Mouse (Mus musculus): Measurements from ENCODE around the gene Recql. TPM values are rescaled to one million over a fixed set of nuclear protein-coding genes. Genes with fewer than 3 reads are reported as not detected.

Recql gene
- total RNA-seq (2021): 1 to 10 TPM; 6.8 to 9.0 TPM

DNA sequence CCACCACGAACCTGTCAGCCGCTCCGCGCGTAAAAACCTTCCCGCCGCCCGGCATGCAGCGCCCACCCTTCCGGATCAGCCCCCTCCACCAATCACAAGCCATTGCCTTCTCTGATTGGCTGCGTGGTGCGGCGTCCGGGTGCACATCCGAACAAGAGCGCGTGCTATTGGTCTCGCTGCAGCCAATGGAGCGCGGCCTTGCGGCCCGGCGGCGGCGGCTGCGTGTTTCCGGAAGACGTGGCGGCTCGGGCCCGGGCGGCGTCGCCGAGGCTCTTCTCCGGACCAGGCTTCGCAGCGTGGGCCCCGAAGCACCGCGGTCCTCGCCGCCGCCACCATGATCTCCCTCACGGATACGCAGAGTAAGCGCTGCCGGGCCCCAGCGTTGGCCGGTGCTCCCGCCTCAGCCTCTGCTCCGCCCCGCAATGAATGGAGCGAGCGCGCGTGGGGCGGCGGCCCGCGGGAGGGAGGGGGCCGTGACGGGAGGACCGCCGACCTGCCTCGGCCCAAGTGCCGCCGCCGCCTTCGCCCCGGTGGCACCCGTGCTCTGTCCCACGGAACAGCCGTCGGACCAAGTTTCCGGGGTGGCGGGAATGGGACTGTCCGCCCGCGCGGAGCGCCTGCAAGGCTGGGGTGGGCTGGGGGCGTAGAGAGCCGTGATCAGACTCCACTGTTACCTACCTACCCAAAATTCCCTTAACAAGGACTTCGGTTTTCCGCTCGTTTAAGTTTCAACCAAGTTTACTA lies at the start of gene Recql, which contains the start of gene Golt1b:
Recql (minus strand) TSS at position 77 of the 744 bp plus-strand sequence.
Golt1b (plus strand) TSS at position 211 of the 744 bp plus-strand sequence.
- intact Hi-C loops (cut with DNase I): loop anchor here (5.0 kb wide), 2 partner anchors 130 to 370 kb away; partner anchors contain the start of gene Cmas
- peak; percentile 98 for DNase-seq (ENCODE audit: low spot score)

DNA sequence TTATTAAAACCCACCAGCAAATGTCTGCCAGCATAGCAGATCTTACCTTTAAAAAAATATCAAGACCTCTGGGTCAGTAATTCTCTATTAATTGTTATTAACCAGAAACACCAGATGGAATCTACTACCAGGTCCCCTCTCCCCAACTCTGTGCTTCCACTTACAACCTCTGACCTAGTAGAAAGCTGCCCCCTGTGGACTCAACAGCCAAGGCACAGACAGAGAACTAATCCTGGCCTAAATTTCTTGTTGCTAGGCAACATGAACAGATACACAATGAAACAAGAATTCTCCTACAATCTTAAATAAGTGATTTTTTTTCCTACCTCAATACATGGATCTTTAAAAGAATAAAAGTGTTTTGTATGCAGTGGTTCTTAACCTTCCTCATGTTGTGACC lies 42.2 kb upstream of the Recql start:
- DNase-seq (ENCODE audit: low spot score): no peak
- intact Hi-C loops (cut with DNase I): no loop called here

DNA sequence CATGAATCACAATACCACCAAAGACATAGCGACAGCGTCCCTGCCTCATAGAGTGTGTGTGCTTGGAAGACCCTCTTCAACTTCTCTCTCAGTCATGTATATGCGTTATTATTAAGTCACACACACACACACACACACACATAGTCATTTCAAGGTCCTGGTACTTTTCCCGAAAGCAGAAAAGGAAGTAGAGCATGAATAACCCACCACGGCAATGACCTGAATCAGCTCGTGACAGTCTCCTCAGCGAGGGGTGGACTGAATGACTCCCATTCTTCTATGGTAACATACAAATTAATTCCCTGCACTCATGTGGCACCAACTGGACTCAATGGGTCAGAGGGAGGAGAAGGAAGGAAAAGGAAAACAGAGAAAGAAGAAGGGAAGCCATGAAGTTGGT lies 38.1 kb upstream of the Recql start:
- intact Hi-C loops (cut with DNase I): no loop called here
- no peak for DNase-seq (ENCODE audit: low spot score)

DNA sequence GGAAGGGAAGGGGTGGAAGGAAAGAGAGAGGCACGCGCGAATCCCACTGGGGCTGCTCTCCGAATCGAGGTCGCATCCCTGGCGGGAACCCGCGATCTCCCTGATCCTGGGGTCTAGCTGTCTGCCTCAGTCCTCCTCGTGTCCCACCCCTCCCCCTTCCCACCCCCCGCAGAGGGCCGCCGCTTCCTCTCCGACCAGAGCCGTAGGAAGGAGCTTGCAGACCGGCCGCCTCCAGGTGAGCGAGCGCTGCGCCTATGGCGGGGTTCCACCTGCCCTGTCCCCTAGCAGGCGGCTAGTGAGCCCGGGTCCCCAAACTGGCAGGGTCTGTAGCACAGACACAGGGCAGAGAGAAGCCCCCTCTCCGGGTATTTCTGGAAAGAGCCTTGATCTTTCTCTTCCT lies 27.7 kb upstream of the Recql start:
- intact Hi-C loops (cut with DNase I): no loop called here
- no peak for DNase-seq (ENCODE audit: low spot score)

DNA sequence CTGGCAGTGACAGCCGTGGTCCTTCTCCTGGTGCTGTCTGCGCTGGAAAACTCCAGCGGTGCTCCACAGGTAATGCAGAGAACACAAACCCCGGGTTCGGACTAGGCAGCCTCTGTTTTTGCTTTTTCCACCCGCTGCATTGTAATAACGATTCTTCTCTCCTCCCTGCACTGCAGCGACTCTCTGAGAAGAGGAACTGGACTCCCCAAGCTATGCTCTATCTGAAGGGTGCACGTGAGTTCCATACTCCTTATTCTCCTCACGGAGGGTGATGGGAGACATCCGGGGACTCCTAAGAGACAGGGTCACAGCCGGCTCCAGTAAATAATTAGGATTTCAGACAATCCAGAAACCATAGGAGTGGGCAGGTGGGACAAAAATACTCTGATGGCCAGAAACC lies 27.0 kb upstream of the Recql start:
- intact Hi-C loops (cut with DNase I): no loop called here
- no peak for DNase-seq (ENCODE audit: low spot score)

DNA sequence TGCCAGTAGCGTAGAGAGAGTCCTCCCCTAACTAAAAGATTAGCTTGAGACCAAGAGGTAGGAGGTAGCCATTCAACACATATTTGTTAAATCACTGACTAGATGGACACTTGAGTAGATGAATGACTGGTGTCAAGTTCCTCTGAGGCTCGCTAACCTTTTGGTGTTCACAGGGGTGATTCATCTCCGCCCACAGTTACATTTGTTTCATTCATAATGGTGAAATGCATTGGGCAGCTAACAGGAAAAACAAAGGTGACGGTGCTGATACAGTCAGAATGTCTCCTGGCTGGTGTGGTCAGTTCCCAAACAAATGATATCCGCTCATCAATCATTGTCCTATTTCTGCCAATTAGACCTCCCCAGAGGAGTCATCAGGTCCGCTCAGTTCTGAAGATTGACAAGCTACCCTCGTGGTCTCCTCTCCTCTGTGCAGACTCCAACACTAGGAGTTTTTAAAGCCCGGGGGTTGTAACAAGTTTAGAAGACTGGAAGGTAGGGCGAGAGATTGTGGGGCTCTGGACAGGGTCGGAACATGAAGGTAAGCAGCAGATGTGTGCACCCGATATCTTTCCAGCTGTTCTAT lies 26.1 kb upstream of the Recql start, which contains the start of gene Spx:
Spx (plus strand) TSS at position 536 of the 586 bp plus-strand sequence.
- no peak for DNase-seq (ENCODE audit: low spot score)
- intact Hi-C loops (cut with DNase I): no loop called here

DNA sequence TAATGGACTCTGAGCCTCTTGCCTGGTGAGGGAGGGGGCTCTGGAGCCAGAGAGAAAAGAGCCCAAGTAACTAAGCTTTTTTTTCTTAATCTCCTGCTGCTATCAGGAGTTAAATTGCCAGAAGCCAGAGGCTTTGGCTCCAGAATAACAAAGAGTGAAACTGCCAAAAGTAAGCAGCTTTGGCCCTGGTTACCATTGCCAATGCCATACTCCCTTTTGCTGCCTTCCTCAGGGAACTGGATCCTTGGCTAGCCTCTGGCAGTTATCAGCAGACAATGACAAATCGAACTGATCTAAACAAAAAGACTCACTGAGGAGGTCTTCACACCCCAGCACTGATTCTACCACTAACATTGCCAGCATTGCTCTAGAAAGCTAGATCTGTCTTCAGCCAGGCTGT lies 24.3 kb upstream of the Recql start:
- no peak for DNase-seq (ENCODE audit: low spot score)
- intact Hi-C loops (cut with DNase I): no loop called here

DNA sequence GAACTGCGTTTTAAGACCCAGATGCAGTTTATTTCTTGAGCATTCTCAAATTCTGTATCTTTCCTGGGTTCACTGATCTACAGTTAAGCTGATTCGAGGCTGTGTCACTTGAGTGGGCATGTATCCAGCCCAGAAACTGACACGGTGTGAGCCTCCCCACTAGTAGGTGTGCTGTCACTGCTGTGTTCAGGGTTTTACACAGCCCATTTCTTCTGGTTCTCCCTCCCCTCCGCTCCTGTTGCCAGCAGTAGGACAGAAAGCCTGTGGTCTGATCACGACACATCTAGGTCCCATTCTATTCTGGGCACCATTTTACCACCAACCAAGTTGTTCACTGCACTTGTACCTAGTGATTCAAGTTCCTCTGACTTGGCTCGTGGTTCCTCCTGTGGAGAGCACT lies 8.9 kb upstream of the Recql start:
- intact Hi-C loops (cut with DNase I): no loop called here

DNA sequence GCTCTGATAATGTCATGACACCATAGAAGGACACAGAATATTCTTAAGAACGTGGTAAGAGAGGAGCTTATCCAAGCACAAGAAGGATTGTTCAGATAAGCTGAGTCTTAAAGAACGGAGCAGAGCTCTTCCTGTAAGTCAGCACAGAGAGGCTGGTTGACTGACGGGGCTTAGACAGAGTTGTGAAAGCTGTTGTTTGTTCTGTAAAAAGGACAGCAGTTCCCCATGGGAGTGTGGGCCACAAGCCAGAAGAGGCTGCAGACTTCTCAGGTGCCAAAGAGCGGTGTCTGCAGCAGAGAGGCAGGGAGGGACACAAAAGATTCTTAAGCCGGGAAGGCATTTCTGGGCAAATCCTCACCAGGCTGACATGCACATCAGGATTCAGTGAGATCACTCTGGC lies 7.8 kb upstream of the Recql start:
- DNase-seq (ENCODE audit: low spot score): no peak

More for the DNA sequence above, 8.9 kb upstream of the Recql start:
- DNase-seq (ENCODE audit: low spot score): no peak

DNA sequence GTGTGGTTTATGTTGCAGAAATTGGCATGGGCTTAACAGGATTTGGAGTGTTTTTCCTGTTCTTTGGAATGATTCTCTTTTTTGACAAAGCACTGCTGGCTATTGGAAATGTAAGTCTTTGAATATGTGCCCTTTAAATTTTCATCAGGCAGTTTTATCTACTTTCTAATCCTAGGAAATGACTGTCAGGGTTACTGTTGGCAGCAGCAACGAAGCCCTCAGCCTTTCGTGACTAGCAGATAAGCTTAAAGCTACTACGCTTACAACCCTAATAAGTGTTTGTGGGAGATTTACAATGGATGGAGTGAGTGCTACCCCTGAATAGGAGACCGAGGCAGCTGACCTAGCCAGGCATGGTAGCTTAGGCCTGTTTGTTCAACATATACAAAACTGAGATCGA lies 5.4 kb upstream of the Recql start:
- DNase-seq (ENCODE audit: low spot score): no peak
- intact Hi-C loops (cut with DNase I): no loop called here

More for the DNA sequence above, 7.8 kb upstream of the Recql start:
- intact Hi-C loops (cut with DNase I): no loop called here

DNA sequence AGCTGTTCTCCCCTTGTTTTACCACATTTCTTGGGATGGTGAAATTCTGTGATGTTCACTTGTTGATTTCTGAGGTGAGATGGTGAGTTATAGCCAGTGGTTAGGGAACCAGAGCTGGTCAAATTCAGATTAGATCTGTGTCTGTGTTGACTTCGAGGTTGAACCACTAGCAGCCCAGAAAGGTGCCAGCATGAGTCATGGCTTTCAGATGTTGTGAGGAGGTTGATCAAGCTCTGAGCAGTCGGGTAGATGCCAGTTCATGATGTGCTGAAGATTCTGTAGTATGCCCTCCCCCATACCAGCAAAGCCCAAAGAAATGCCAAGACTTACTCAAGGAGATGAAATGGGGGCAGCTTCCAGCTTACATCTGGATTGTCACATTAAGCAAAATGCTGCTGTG lies 2.2 kb upstream of the Recql start:
- intact Hi-C loops (cut with DNase I): loop anchor here (5.0 kb wide), 2 partner anchors 128 to 368 kb away; partner anchors contain the start of gene Cmas
- DNase-seq (ENCODE audit: low spot score): no peak

DNA sequence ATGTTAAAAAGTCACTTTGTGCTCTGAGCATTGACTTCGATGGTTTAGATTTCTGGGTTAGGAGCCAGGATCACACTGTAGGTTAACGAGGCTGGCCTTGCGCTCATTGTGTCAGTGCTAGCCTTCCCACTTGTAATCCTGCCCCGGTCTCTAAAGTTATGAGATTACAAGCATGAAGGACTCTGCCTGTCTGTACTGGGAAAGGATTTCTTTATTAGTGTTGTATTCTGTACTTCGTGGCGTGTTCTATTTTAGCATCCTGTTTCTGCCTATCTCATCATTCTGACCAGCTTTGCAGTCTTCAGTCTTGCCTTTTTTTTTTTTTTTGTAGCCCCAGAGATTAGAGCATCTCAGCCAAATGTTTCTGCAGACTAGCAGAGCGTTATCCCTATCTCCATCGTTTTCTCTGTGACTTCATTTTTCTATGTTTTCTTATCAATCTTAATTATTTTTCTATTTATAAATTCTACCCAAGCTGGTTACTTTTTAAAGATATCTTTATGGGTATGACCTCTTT lies 926 bp upstream of the Recql start:
- DNase-seq (ENCODE audit: low spot score): no peak

DNA sequence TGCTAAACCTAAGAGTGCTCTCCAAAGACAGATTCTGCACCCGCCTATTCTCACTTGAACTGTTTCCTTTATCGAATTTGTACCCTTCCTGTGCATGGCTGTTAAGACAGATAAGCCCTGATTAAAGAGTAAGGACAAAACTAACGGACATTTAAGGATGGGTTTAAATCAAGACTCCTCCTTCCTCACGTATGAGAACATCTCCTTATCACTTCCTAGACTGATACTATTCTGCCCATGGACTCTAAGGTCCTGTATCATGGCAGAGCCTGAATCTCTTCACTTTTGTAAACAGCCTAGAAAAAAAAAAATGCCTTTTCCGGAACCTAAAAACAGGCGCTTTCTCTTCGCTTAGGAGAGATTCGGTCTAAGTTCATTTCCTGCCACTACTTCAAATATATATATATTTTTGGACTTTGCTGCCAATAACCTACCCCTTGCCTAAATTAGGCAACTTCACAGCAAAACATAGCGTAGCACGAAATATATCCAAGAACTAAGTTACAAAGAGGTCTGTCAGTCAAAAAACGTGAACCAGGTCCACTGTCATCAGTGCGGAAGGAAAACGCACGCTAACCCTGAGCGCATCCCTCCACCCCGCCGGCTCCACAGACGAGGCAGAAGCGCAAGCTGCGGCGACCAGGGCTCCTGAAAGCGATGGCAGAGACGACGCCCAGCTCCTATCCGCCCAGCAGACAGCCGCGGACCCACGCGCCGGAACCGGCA lies 439 bp downstream of the Recql start:
- no peak for DNase-seq (ENCODE audit: low spot score)
- intact Hi-C loops (cut with DNase I): loop anchor here (5.0 kb wide), 2 partner anchors 131 to 371 kb away; partner anchors contain the start of gene Cmas

More for the DNA sequence above, 926 bp upstream of the Recql start:
- intact Hi-C loops (cut with DNase I): loop anchor here (5.0 kb wide), 2 partner anchors 129 to 369 kb away; partner anchors contain the start of gene Cmas

DNA sequence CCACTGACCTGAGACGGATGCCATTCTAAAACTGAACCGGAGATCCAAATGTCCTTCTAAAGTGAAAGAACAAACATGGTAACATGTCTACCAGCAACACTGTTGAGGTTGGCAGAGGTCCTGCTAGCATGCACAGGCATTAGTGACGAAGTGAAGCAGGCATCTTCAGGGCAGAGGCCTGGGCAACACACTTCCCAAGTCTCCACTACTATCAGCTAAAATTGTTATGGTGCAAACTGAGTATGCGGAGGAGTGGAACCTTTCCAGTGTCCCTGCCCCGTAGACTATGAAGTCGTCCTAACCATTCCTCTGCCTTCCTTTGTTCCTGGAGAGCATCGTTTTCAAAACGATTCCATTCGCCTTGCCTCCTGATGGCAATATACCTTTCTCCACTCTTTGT lies 2.4 kb downstream of the Recql start:
- no peak for DNase-seq (ENCODE audit: low spot score)
- intact Hi-C loops (cut with DNase I): no loop called here

DNA sequence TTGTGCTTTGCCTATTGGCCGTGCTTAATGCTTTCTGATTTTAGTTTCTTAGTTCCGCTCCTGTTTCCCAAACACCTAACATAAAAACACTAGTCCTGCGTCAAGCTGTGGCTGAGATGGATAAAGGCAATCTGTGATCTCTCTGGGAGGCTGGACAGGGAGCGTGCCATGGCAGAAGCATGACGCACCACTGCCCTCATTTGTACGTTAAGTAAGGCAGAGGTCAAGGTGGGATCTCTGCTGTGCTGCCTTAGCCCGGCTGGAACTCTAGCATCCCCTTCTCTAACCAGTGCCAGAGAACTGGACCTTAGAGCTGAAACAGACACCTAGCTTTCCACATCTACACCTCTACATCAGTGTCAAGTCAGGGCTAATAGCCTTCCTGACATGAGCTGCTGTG lies 5.3 kb downstream of the Recql start:
- DNase-seq (ENCODE audit: low spot score): no peak
- intact Hi-C loops (cut with DNase I): no loop called here

DNA sequence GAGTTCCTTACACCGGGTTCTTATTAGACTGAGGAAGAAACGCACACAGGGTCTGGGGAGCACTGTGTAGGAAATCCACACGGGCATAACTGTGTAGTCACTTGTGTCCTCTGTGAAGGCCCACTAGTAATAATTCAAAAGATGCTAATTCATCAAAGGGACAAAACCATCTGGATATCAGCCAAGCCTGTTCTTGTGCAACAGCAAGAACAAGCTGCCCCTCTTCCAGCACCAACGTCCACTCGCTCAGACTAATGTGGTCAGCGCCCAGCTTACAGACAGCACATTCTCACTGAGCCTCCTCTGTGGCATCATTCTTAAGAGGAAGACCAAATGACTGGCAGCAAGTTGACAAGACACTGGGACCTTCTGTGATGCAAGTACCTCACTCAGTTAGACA lies 6.9 kb downstream of the Recql start:
- intact Hi-C loops (cut with DNase I): no loop called here

DNA sequence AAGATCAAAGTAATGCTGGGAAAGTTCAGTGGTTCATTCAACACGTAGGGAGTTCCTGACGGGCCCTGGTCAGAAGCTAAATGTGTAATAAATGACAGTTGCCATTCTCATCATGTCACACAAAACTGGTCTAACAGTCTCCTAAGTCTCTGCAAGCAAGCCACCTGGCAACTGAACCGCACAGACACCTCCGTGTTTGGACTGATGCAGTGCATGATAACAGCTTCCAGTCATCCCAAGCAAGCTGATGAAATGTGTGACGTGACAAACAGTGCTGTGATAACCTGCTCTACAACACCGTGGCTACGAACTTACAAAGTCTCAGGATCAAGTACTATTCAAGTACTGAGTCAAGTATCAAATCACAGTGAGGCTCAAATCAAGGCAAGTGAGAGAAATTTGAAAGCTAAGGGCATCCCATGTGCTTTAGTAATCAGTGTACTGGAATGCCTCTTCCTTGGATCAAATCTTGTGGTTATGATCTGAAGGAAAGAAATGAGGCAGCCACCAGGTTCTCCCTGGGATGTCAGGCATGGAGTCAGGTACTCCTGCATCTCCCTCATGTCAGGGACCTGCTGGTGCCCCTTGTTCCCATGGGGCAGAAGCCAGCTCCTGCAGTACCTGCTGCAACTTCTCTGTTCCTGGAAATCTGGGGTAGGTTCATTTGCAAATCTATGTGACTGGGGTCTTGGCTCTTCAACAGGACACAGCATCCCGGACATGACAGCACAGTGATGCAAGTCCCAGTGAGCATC lies 8.1 kb downstream of the Recql start:
- no peak for DNase-seq (ENCODE audit: low spot score)
- intact Hi-C loops (cut with DNase I): no loop called here

More for the DNA sequence above, 6.9 kb downstream of the Recql start:
- DNase-seq (ENCODE audit: low spot score): no peak

DNA sequence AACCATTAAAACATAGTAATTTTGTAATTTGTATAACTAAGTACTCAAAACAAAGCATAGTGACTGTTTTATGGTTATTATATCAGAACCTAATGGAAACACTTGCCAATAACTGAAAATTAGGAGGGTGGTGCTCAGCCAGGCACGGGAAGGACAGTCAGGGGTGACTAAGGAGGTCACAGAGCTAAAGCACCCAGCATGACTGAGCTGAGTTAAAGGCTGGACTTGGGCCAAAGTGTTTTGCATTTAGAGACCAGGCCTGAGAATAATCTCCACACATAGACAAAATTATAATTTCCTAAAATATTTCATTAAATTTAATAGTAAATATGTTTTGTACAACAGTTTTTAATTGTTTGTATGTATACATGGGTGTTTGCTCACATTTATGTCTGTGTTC lies 9.8 kb downstream of the Recql start:
- intact Hi-C loops (cut with DNase I): no loop called here
- DNase-seq (ENCODE audit: low spot score): no peak

DNA sequence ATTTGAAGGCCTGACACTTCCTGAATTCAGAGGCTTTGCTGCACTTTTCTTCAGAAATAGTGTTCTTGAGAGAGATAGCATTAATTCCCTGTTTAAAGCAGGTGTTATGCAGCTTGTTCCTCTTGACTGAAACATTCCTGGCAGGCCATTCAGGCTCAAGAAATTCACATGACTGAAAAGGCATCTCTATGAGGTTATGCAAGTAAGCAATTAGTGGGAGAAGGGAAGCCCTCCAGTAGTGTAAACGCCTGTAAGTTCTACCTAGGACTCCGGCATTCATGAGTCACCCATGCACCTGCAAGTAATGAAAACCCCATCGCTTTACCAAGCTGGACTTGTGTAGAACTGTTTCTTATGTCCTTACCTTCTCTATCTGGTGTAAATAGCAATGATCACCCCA lies 17.3 kb downstream of the Recql start:
- no peak for DNase-seq (ENCODE audit: low spot score)
- intact Hi-C loops (cut with DNase I): no loop called here

DNA sequence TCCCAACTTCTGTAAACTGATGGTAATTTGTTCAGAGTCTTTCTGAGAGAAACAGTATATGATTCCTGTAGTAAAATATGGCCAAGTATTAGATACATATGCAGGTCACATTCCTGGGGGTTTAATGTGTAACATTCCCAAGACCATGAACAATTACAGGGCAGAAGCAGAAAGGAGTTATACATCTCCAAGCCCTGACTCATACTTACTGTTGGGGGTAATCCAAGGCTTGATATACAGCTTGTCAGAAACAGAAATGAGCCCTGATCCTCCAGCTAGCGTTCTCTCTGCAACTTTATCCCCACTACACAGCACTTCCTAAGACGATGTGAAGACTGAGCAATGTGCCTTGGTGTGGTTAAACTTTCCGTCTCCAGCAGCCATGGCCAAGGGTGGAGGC lies 19.3 kb downstream of the Recql start:
- intact Hi-C loops (cut with DNase I): no loop called here
- DNase-seq (ENCODE audit: low spot score): no peak

Data from heart, postnatal 25 days (tissue).